Mouse (Mus musculus) midbrain, embryonic 16.5 days (tissue): ENCODE measurements at regions not wholly inside any gene's neighbourhood (a gene's known extent, or its start where the extent isn't known, plus 50 kb on each side); places are given as distances from the start of the nearest gene placed in this dataset.

Experiments used
- ATAC-seq: fragments of 200-750 bp; cut with Nextera tagmentation; 2 replicates; pipeline ENCODE4 v1.8.0; 2017; ENCODE audit warnings: moderate TSS enrichment
- H3K27ac ChIP-seq: fragments of 300-500 bp; sonication (generic); 2 replicates; pipeline ENCODE4 v1.5.1; 2014; ENCODE audit warnings: mild to moderate bottlenecking, low read length, mixed read lengths
- H3K27me3 ChIP-seq: fragments of 300-500 bp; sonication (generic); 2 replicates; pipeline ENCODE4 v1.6.1; 2014; ENCODE audit warnings: low read depth, low read length, mixed read lengths; ENCODE audit not compliant: control insufficient read depth, insufficient read depth
- H3K36me3 ChIP-seq: fragments of 300-500 bp; sonication (generic); 2 replicates; pipeline ENCODE4 v1.6.1; 2014; ENCODE audit warnings: mild to moderate bottlenecking, low read length, moderate library complexity, mixed read lengths; ENCODE audit not compliant: control insufficient read depth, insufficient read depth
- H3K4me1 ChIP-seq: fragments of 300-500 bp; sonication (generic); 2 replicates; pipeline ENCODE4 v1.6.1; 2014; ENCODE audit warnings: mild to moderate bottlenecking, low read length, mixed read lengths; ENCODE audit not compliant: control insufficient read depth, insufficient read depth
- H3K4me2 ChIP-seq: fragments of 300-500 bp; sonication (generic); 2 replicates; pipeline ENCODE4 v1.6.1; 2014; ENCODE audit warnings: mild to moderate bottlenecking, low read length, mixed read lengths
- H3K4me3 ChIP-seq: fragments of 300-500 bp; sonication (generic); 2 replicates; pipeline ENCODE4 v1.5.1; 2014; ENCODE audit warnings: low read depth, mild to moderate bottlenecking, low read length, moderate library complexity, mixed read lengths
- H3K9ac ChIP-seq: fragments of 300-500 bp; sonication (generic); 2 replicates; pipeline ENCODE4 v1.6.1; 2014; ENCODE audit warnings: low read depth, low read length, mixed read lengths
- H3K9me3 ChIP-seq: fragments of 300-500 bp; sonication (generic); replicated peaks from 2 replicates; pipeline ENCODE4 v1.6.1; 2014; ENCODE audit warnings: mild to moderate bottlenecking, low read length, mixed read lengths; ENCODE audit not compliant: control insufficient read depth, poor library complexity, severe bottlenecking
- WGBS: fragments of 180-500 bp; shearing (Covaris S2); extraction: QIAGEN DNeasy Blood & Tissue Kit; methylation state at CpG from one replicate; pipeline ENCODE4 v1.1.7; 2014; 5-methylcytosine and 5-hydroxymethylcytosine counted together

DNA sequence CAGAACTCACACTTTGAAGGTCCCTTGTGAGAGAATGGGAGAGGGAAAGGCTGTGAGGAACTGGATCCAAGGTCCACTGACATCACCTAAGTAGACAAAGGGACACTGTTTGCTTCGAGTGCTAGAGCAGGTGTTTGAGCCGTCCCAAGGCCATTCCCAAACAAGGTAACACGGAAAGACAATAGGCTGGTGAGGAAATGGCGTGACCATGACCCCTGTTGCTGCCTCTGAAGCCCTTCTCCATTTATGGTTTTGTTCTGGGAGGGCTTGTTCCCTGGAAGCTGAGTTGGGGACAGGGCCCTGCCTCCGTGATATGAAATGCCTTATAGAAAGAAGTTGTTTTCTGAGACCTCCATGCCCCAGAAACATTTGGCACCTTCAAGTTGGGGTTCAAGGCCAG is 130.6 kb downstream of the Psmg1 start:
- 82% methylated on average over 5 of the region's 5 CpGs for WGBS

DNA sequence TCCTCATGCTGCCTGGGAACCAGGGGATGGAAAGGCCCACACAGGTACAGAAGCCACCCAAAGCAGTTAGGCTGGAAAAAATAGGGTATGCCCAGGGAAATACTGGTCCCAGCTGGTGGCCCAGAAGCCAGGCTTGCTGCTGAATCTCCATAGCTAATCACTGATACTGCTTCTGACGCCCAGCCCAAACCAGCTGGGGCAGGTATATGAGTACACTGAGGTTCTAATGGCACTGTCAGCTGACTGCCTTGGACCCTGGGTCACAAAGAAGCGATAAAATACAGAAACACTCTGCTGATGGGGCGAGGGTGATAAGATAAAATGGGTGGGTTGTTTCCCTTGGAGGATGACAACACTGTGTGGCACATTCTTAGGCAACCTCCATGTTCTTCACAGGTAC is 133.4 kb downstream of the Psmg1 start:
- Histone ChIP-seq H3K4me1 (no peaks in the 10 kb centered on the region), H3K9me3 (no peaks in the 10 kb centered on the region), H3K4me2 (no peak overlapping the region), H3K4me3 (no peak overlapping the region), H3K27ac (no peak overlapping the region), H3K36me3 (no peaks in the 10 kb centered on the region), H3K9ac (no peak overlapping the region), H3K27me3 (no peaks in the 10 kb centered on the region)
- 85% methylated on average over 3 of the region's 3 CpGs for WGBS
- ATAC-seq: no peak

More for the DNA sequence above, 130.6 kb downstream of the Psmg1 start:
- no peak overlapping the region for H3K4me2 ChIP-seq
- H3K36me3 ChIP-seq: no peaks in the 10 kb centered on the region
- no peak for ATAC-seq
- no peaks in the 10 kb centered on the region for H3K4me1 ChIP-seq
- no peak overlapping the region for H3K4me3 ChIP-seq
- no peaks in the 10 kb centered on the region for H3K9me3 ChIP-seq
- no peak overlapping the region for H3K9ac ChIP-seq
- no peak overlapping the region for H3K27ac ChIP-seq
- H3K27me3 ChIP-seq: no peaks in the 10 kb centered on the region

DNA sequence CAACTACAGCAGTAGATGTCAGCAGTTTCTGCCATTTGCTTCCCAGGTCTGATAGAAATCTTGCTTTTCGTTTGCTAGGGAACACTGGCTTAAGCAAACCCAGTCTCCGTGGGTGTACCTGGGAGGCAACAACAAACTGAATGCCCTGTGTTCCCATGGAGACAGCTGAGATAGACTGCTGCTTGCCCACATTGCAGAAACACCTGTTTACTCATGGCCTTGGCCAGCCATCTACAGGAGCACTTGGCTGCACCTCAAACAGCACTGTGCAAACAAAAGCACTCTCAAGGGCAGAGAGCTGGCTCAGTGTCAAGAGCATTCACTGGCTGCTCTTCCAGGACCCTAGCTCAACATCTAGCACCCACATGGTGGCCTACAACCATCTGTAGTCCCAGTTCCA is 135.5 kb downstream of the Psmg1 start:
- ATAC-seq: no peak
- no peak overlapping the region for H3K4me3 ChIP-seq
- no peaks in the 10 kb centered on the region for H3K4me1 ChIP-seq
- no peaks in the 10 kb centered on the region for H3K36me3 ChIP-seq
- H3K27ac ChIP-seq: no peak overlapping the region
- no peak overlapping the region for H3K4me2 ChIP-seq
- WGBS: 49% methylated on average over 2 of the region's 2 CpGs
- no peaks in the 10 kb centered on the region for H3K9me3 ChIP-seq
- H3K9ac ChIP-seq: no peak overlapping the region
- no peaks in the 10 kb centered on the region for H3K27me3 ChIP-seq

DNA sequence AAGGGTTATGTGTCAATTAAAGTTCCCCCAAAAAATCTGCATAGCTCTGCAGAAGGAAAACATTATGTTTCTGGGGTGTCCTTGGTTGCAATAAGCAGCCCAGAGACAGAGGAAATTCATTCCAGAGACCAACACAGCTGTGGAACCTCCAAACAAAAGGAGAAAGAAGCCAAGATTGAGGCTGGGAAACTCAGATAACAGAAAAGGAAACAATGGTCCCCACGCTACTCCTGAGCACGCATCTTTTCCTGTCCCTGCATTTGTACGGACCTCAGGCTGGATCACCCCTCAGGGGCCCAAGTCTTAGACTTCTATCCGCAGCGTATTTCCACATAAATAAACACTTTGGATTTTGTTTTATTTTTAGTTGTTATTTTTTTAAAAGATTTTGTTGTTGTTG is 138.9 kb downstream of the Psmg1 start:
- H3K9ac ChIP-seq: no peak overlapping the region
- H3K9me3 ChIP-seq: no peaks in the 10 kb centered on the region
- no peaks in the 10 kb centered on the region for H3K4me1 ChIP-seq
- no peak overlapping the region for H3K4me2 ChIP-seq
- no peaks in the 10 kb centered on the region for H3K27me3 ChIP-seq
- no peak overlapping the region for H3K27ac ChIP-seq
- no peak overlapping the region for H3K4me3 ChIP-seq
- no peak for ATAC-seq
- no peaks in the 10 kb centered on the region for H3K36me3 ChIP-seq
- WGBS: 85% methylated on average over 5 of the region's 5 CpGs

DNA sequence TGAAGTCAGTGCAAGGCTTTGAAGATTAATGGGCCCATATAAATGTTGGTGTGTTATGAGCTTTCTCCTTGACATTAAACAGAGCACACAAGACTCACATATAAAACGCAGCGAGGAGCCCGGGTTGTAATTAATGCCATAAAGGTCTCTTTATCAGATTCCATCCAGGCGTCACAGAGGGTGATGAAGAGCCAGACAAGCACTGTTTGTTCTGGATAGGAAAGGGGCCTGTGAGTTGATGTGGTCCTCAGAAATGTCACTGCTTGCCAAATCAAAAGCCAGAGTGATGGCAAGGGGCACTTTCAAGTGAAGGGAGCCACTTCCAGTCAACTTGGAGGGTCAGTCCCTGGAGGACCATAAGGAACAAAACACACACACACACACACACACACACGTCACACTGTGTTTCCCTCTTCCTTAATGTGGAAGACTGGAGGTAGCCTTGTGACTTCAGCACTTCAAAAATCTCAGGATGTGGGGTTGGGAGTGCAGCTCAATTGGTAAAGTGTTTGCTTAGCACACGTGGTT is 142.1 kb downstream of the Psmg1 start:
- Histone ChIP-seq H3K9ac (no peak overlapping the region), H3K36me3 (no peaks in the 10 kb centered on the region), H3K4me1 (no peaks in the 10 kb centered on the region), H3K4me2 (no peak overlapping the region), H3K9me3 (no peaks in the 10 kb centered on the region), H3K27me3 (no peaks in the 10 kb centered on the region), H3K4me3 (no peak overlapping the region), H3K27ac (no peak overlapping the region)
- ATAC-seq: no peak
- 65% methylated on average over 6 of the region's 6 CpGs for WGBS

DNA sequence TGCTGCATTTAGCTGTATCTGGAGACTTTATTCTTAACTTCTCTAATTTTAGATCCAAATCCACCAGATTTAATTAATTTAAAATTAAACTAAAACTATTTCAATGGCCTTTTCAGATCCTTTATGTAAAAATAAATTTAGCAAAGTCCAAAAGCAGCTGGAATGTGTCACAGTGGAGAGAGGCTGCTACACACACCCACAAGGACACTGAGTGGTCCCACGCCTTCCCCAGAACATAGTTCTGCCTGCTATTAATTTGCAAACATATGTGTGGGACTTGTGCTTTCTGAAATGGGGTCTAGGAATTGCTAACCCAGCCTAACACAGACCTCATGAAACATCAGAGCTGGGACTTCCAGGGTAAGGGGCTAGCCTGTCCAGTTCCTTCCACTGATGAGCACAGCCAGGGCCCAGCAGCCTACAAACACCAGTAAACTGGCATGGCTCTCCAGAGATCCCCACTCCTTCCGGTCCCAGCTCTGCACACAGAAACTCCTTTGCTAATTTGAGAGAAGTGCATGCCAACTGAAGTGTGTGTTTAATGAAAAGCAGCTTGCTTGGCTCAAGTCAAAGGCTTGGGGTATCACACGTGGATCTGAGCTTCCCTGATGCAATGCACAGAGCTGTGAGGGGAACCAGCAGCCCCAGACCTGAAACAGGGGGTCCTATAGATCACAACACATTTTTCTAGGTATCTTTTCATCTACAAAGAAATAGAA is 142.8 kb downstream of the Psmg1 start:
- no peak overlapping the region for H3K27ac ChIP-seq
- no peaks in the 10 kb centered on the region for H3K27me3 ChIP-seq
- H3K36me3 ChIP-seq: no peaks in the 10 kb centered on the region
- H3K9me3 ChIP-seq: no peaks in the 10 kb centered on the region
- ATAC-seq: no peak
- WGBS: 75% methylated on average over 3 of the region's 3 CpGs
- no peak overlapping the region for H3K4me3 ChIP-seq
- H3K4me2 ChIP-seq: no peak overlapping the region
- no peak overlapping the region for H3K9ac ChIP-seq
- no peaks in the 10 kb centered on the region for H3K4me1 ChIP-seq

DNA sequence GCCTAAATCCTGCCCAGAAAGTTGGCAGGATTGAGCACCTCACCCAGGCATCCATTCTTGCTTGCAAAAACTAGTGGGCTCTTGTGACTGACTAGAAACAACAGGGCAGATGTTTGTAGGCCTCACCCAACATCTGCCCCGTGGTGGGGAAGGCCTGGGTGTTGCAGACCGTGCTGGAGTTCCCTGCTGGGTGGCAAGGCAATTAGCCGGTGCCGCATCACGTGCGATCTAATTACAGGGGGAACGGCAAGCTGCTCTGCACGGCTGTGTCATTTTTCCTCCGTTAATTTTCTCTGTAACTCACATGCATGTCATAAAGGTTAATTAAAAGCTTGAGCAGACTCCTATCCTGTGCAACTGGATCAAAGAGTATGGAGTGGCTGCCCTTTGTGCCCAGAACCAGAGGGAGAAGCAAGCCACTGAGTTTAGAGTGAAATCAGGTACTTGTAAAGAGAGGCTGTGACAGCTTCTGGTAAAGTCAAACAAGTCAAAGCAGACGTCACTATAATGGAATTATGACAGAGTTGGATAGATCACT is 143.5 kb downstream of the Ets2 start:
- H3K9me3 ChIP-seq: no peaks in the 10 kb centered on the region
- H3K36me3 ChIP-seq: no peaks in the 10 kb centered on the region
- H3K27ac ChIP-seq: no peak overlapping the region
- 45% methylated on average over 10 of the region's 10 CpGs for WGBS
- H3K4me2 ChIP-seq: no peak overlapping the region
- H3K27me3 ChIP-seq: no peaks in the 10 kb centered on the region
- no peak overlapping the region for H3K9ac ChIP-seq
- no peak for ATAC-seq
- no peak overlapping the region for H3K4me3 ChIP-seq
- H3K4me1 ChIP-seq: no peaks in the 10 kb centered on the region

DNA sequence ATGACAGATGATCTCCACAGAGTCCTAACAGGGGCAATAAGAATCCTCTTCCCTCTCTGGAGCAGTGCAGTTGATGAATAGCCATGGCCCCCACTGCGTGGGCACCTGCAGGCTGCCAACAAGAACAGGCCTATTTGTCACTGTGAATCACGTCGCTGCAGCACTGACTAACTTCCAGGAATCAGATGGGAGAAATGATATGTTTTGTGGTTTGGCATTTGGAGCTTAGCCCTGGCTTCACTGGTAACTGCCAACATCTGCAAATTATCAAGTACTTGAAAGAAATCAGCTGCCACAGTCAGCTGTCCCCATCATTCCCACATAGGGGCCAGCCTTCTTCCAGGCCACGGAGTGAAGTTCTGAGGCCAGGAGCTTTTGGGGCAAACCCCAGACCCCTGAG is 142.8 kb downstream of the Ets2 start:
- Histone ChIP-seq H3K4me1 (no peaks in the 10 kb centered on the region), H3K27ac (no peak overlapping the region), H3K9ac (no peak overlapping the region), H3K4me3 (no peak overlapping the region), H3K4me2 (no peak overlapping the region), H3K27me3 (no peaks in the 10 kb centered on the region), H3K9me3 (no peaks in the 10 kb centered on the region), H3K36me3 (no peaks in the 10 kb centered on the region)
- no peak for ATAC-seq
- WGBS: 80% methylated on average over 4 of the region's 4 CpGs

DNA sequence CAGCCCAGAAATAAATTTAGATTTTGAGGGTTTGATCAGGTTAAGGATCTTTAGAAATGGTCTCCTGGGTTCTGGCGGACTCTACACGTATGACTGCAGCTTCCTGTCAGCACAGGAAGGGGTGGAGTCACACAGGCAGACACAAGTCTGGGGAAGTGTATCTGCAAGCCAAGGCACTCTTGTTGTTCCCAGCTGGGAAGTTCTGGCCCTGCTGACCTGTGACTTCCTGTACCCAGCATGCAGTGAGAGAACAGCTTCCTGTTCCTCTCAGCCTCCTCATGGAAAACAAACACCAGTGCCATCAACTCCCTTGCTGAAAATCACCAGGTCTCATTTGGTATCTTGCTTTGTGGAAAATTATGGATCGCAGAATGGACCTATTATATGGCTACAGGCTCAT is 140.9 kb downstream of the Ets2 start:
- Histone ChIP-seq H3K9ac (no peak overlapping the region), H3K4me1 (no peaks in the 10 kb centered on the region), H3K36me3 (no peaks in the 10 kb centered on the region), H3K27me3 (no peaks in the 10 kb centered on the region), H3K9me3 (no peaks in the 10 kb centered on the region), H3K4me3 (no peak overlapping the region), H3K27ac (no peak overlapping the region), H3K4me2 (no peak overlapping the region)
- ATAC-seq: no peak
- 93% methylated on average over 3 of the region's 3 CpGs for WGBS
